Mouse (Mus musculus) midbrain, embryonic 11.5 days (tissue): ENCODE data around the gene Mdga2. TPM values are rescaled to one million over a fixed set of nuclear protein-coding genes. Genes with fewer than 3 reads are reported as not detected.

ENCODE experiments used
- ATAC-seq: fragments of 200-750 bp; cut with Nextera tagmentation; 2 replicates; pipeline ENCODE4 v1.8.0; 2017; ENCODE audit warnings: moderate TSS enrichment, moderate library complexity; ENCODE audit not compliant: low FRiP score
- DNase-seq: peaks from one replicate; pipeline ENCODE4 v3.0.0; 2015; ENCODE audit warnings: low spot score; ENCODE audit errors: missing footprints
- H3K27ac ChIP-seq: fragments of 300-500 bp; sonication (generic); 2 replicates; pipeline ENCODE4 v1.5.1; 2014; ENCODE audit warnings: low read depth, low read length
- H3K27me3 ChIP-seq: fragments of 300-500 bp; sonication (generic); 2 replicates; pipeline ENCODE4 v1.6.1; 2014; ENCODE audit warnings: mild to moderate bottlenecking, low read length, moderate library complexity, mixed read lengths; ENCODE audit not compliant: control insufficient read depth, insufficient read depth
- H3K36me3 ChIP-seq: fragments of 300-500 bp; sonication (generic); 2 replicates; pipeline ENCODE4 v1.6.1; 2014; ENCODE audit warnings: mild to moderate bottlenecking, low read length, moderate library complexity, mixed read lengths; ENCODE audit not compliant: control insufficient read depth, insufficient read depth
- H3K4me1 ChIP-seq: fragments of 300-500 bp; sonication (generic); 2 replicates; pipeline ENCODE4 v1.6.1; 2014; ENCODE audit warnings: low read length; ENCODE audit not compliant: control insufficient read depth, insufficient read depth
- H3K4me2 ChIP-seq: fragments of 300-500 bp; sonication (generic); 2 replicates; pipeline ENCODE4 v1.6.1; 2014; ENCODE audit warnings: mild to moderate bottlenecking, moderate library complexity
- H3K4me3 ChIP-seq: fragments of 300-500 bp; sonication (generic); 2 replicates; pipeline ENCODE4 v1.5.1; 2014; ENCODE audit warnings: low read depth, low read length
- H3K9ac ChIP-seq: fragments of 300-500 bp; sonication (generic); 2 replicates; pipeline ENCODE4 v1.6.1; 2014; ENCODE audit warnings: low read length
- H3K9me3 ChIP-seq: fragments of 300-500 bp; sonication (generic); 2 replicates; pipeline ENCODE4 v1.6.1; 2016; ENCODE audit warnings: low read length; ENCODE audit not compliant: control insufficient read depth
- WGBS: fragments of 180-500 bp; shearing (Covaris S2); extraction: QIAGEN DNeasy Blood & Tissue Kit; methylation state at CpG from one replicate; pipeline ENCODE4 v1.1.7; 2014; 5-methylcytosine and 5-hydroxymethylcytosine counted together
- polyA plus RNA-seq: library from polyadenylated mRNA; unstranded; fragments of >200 nt; fragmentation: Nextera tagmentation; extraction: Ambion mirVana; gene quantifications from 2 replicates; pipeline ENCODE4 v1.2.1, GENCODE M21; 2014

The Mdga2 gene
- polyA plus RNA-seq = 4.0 and 4.3 TPM in 2 replicates

DNA sequence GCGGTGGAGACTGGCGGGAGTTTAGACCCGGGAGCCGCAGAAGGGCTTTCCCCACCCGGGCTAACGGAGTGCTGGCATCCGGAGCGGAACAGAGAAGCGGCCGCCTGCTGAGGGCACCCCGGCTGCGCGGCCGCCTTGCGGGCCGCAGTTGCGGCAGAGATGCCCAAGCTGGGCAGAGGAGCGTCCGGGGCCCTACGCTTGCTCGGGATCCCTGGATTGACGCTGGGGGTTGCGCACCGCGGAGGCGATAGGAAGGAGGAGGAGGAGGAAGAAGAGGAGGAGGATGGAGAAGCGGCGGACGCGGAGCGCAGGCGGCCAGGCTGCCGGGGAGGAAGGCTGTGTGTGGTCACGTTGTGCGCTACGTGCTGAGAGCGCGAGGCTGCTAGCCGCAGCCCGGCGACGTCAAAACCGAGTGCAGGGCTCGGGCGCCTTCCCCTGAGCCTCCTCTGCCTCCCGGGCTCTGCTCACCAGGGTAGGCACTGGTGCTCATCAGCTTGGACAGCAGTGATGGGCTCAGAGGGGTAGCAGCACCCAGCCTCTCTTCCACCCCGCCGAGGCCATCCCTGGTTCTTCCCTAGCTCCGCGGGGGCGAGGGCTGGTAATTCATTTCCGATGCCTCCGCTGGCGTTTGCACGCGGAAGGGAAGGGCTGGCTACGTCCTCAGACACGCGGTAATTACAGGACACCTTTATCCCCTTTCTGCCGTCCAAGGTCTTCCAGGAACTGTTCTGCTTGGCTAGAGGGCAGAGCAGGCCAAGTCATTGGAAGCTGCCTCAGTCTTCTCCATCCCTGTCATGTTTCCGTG is at the start of gene Mdga2:
Gene Mdga2, minus strand, starts transcription at position 329 of the 805 bp plus-strand sequence.
- Histone ChIP-seq H3K36me3 (no peaks in the 10 kb centered on the region), H3K9me3 (no peaks in the 10 kb centered on the region), H3K27ac (peak within 1 kb of the TSS; percentile 35; the same call in 1 of the 2 replicates), H3K4me3 (peak within 1 kb of the TSS; percentile 61), H3K4me1 (peaks cover 4% of the 10 kb centered on the region; the same call in 1 of the 2 replicates), H3K27me3 (peaks cover 5% of the 10 kb centered on the region; the same call in 1 of the 2 replicates), H3K9ac (peak within 1 kb of the TSS; percentile 69), H3K4me2 (peak within 1 kb of the TSS; percentile 94)
- ATAC-seq = peak; percentile 75
- under 1% methylated on average over 61 of the region's 61 CpGs for WGBS
- DNase-seq = peak; percentile 95

DNA sequence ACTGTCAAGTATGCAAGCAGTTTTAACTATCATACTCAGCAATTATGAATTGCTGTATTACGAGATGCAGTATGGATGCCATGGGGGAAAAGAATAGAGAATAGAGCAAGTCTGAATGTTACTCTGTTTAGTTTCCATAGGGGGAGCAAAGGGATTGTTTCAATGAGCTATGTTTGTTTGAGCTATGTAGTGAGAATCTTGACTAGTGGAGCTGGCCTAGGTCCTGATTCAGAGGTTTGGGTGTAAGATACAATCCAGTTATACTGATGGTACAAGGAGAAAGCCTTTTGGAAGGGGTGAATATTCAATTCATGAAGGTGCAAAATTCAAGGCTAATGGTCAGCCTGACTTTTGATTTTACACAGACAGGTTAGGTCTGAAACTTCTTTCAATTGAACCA is 45.1 kb upstream of the Mdga2 start:
- no peaks in the 10 kb centered on the region for H3K36me3 ChIP-seq
- DNase-seq = no peak
- H3K4me3 ChIP-seq = no peak overlapping the region
- H3K4me2 ChIP-seq = no peak overlapping the region
- no peaks in the 10 kb centered on the region for H3K27me3 ChIP-seq
- no peak for ATAC-seq
- H3K9ac ChIP-seq = no peak overlapping the region
- H3K27ac ChIP-seq = no peak overlapping the region
- no peaks in the 10 kb centered on the region for H3K9me3 ChIP-seq
- WGBS = 86% methylated on average over 1 of the region's 1 CpGs
- no peaks in the 10 kb centered on the region; the same call in 1 of the 2 replicates for H3K4me1 ChIP-seq

DNA sequence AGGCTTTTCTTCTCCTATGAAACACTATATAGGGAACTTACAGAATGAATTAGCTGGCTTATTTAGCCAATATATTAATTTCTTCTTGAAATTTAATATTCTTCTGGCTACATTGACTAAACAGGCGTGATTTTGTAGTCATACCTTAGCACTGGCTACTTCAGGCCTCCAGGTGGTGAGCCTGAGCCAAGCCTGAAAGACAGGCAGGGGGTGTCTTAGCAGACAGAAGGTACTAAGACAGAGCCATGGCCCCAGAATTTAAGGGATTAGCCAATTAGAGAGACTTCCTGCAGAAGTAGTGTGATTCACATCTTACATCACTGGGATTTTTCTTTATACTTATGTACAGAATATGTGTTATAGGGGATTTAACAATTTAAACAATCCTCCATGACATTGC is 1.2 kb upstream of the Mdga2 start:
- ATAC-seq (no peak), DNase-seq (no peak)
- H3K27me3 ChIP-seq = peaks cover 5% of the 10 kb centered on the region; the same call in 1 of the 2 replicates
- WGBS = 38% methylated on average over 1 of the region's 1 CpGs
- no peaks in the 10 kb centered on the region for H3K9me3 ChIP-seq
- H3K9ac ChIP-seq = no peak overlapping the region
- H3K4me1 ChIP-seq = peaks cover 4% of the 10 kb centered on the region; the same call in 1 of the 2 replicates
- H3K4me2 ChIP-seq = no peak overlapping the region
- H3K27ac ChIP-seq = no peak overlapping the region
- H3K4me3 ChIP-seq = no peak overlapping the region
- no peaks in the 10 kb centered on the region for H3K36me3 ChIP-seq

DNA sequence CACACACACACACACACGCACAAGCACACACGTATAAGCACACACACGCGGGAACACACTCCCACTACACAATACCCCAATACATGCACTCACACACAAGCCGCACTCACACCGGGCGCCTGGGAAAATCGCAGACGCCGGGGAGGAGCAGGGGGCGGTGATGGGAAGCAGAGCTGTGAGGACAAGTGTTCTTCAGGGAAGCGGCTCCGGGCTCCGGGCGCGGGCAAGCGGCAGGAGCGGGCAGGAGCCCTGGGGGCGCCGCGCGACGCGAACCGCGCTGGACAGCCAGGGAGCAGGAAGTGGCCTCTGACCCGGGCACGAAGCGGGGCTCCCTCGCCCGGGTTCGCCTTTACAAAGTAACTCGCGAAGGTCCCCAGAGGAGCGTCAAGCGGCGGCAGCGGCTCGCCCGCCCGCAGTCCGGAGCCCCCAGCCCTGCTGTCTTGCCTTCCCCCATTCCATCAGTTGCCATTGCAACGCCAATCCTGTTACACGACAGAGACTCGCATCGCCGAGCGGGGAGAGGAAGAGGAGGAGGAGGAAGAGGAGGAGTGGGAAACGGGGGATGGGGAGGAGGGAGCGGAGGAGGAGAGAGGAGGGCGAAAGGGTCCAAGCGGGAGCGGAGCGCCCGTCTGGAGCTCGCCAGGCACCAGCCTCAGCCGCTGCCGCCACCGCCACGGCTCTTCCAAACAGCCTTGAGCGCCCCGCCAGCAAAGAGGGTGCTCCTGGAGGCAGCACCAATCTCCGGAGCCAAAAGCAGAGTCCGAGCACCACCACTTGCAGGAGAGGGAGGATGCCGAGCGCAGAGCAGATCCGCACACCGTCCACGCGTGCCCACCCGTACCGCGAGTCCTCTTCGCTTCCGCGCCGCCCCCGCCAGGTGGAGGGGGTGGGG is 774 bp downstream of the Mdga2 start:
- Histone ChIP-seq H3K4me1 (peaks cover 4% of the 10 kb centered on the region; the same call in 1 of the 2 replicates), H3K9me3 (no peaks in the 10 kb centered on the region), H3K4me2 (peak overlapping the region; percentile 94), H3K27me3 (peaks cover 5% of the 10 kb centered on the region; the same call in 1 of the 2 replicates), H3K9ac (peak overlapping the region; percentile 69), H3K36me3 (no peaks in the 10 kb centered on the region), H3K4me3 (peak overlapping the region; percentile 61), H3K27ac (peak overlapping the region; percentile 35; the same call in 1 of the 2 replicates)
- whole genome bisulfite sequencing = under 1% methylated on average over 75 of the region's 78 CpGs
- DNase-seq = peak; percentile 98
- ATAC-seq = peak; percentile 77

DNA sequence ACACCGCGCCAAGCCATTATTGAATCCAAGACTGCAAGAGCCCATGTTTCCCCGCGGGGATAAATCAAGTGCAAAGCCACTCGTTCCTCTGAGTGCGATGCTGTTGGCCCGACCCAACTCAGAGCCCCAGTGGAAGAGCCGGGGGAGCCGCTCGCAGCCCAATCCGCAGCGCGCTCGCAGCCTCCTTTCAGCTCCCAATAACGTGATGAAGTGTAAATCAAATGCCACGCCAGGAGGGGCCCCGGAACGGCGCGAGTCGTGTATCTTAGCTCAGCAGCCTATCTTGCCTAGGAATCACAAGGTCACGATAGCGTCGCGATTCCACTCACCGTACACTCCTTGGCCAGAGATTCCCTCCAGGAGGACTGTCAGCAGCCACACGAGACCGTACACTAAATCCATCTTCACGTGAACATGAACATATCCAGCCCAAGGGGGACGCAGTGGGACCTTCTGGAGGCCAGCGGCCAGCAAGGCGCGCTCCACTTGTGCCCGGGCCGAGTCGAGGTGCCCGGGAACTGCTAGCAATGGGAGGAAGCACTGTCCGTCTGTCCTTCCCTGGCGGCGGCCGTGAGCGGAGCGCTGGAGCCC is 1.6 kb downstream of the Mdga2 start:
- peak overlapping the region; percentile 61 for H3K4me3 ChIP-seq
- DNase-seq = peak; percentile 97
- H3K9ac ChIP-seq = peak overlapping the region; percentile 69
- peak; percentile 38 for ATAC-seq
- peaks cover 5% of the 10 kb centered on the region; the same call in 1 of the 2 replicates for H3K27me3 ChIP-seq
- no peaks in the 10 kb centered on the region for H3K36me3 ChIP-seq
- H3K27ac ChIP-seq = no peak overlapping the region
- H3K4me1 ChIP-seq = peaks cover 4% of the 10 kb centered on the region; the same call in 1 of the 2 replicates
- no peaks in the 10 kb centered on the region for H3K9me3 ChIP-seq
- WGBS = under 1% methylated on average over 42 of the region's 43 CpGs
- H3K4me2 ChIP-seq = peak overlapping the region; percentile 94

DNA sequence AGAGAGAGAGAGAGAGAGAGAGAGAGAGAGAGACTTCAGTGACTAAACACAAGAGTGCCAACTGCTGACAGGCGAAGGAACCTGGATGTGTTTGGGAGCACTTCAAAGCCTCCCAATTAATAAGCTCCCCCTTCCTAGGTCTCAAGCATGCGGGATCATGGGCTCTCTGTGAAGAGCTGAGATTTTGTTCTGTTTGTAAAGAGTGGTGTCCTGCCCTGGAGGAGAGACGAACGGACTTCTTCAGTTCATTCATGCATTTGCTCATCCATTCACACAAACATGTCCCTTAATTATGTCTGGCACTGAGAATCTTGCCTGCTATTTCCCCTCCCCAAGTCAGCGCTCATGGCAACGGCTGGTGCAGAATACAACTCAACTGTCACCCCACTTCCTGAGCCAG is 2.3 kb downstream of the Mdga2 start:
- ATAC-seq = no peak

DNA sequence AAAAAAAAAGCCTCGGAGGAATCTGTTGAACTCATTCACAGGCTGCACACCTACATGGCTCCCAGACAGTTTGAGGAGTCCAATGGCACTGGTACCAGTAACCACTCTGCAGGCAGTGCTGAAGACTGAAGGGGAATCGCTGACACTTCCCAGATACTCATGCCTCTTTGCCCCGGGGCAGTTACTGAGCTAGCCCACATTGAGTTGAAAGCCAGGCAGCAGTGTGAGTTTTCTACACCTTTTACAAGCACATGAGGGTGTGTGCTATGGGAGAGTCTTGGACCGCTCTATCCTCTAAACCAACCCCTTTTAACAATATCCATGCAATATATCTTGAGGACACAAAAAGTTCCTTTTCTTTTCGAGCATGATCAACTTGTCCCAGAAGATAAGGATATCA is 2.8 kb downstream of the Mdga2 start:
- Histone ChIP-seq H3K4me3 (no peak overlapping the region), H3K4me2 (peak overlapping the region; percentile 94), H3K9ac (no peak overlapping the region), H3K27ac (no peak overlapping the region), H3K9me3 (no peaks in the 10 kb centered on the region), H3K36me3 (no peaks in the 10 kb centered on the region), H3K4me1 (peaks cover 4% of the 10 kb centered on the region; the same call in 1 of the 2 replicates), H3K27me3 (peaks cover 5% of the 10 kb centered on the region; the same call in 1 of the 2 replicates)
- WGBS = 21% methylated on average over 5 of the region's 5 CpGs
- DNase-seq = peak; percentile 86
- no peak for ATAC-seq

More for the DNA sequence above, 2.3 kb downstream of the Mdga2 start:
- H3K36me3 ChIP-seq = no peaks in the 10 kb centered on the region
- peak overlapping the region; percentile 94 for H3K4me2 ChIP-seq
- no peak overlapping the region for H3K27ac ChIP-seq
- H3K4me3 ChIP-seq = peak overlapping the region; percentile 61
- no peaks in the 10 kb centered on the region for H3K9me3 ChIP-seq
- peaks cover 4% of the 10 kb centered on the region; the same call in 1 of the 2 replicates for H3K4me1 ChIP-seq
- peaks cover 5% of the 10 kb centered on the region; the same call in 1 of the 2 replicates for H3K27me3 ChIP-seq
- DNase-seq = peak; percentile 85
- peak overlapping the region; percentile 69 for H3K9ac ChIP-seq
- 1% methylated on average over 6 of the region's 6 CpGs for WGBS

DNA sequence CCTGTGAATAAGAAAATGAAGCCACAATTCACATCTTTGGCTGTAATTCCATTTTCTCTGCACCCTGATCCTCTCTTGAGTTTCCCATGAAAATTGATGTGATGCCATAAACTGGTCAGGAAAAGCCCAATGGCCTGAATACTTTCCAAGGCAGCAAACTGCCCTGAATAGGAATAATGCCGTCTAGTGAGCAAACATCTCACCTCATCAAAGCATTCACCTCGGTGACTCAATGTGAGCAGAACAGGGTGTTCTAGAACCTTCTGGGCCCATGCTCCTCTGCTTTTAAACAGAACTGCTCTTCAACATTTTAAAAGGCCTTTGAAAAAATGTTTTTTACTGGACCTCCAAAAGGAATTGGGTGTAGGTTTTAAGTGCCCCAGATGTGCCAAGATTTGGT is 9.5 kb downstream of the Mdga2 start:
- WGBS = 78% methylated on average over 2 of the region's 2 CpGs

More for the DNA sequence above, 9.5 kb downstream of the Mdga2 start:
- H3K4me2 ChIP-seq = no peak overlapping the region
- no peaks in the 10 kb centered on the region for H3K4me1 ChIP-seq
- H3K9ac ChIP-seq = no peak overlapping the region
- no peaks in the 10 kb centered on the region for H3K27me3 ChIP-seq
- H3K36me3 ChIP-seq = no peaks in the 10 kb centered on the region
- H3K4me3 ChIP-seq = no peak overlapping the region
- no peak for ATAC-seq
- no peak for DNase-seq
- no peak overlapping the region for H3K27ac ChIP-seq
- no peaks in the 10 kb centered on the region for H3K9me3 ChIP-seq
